Mouse (Mus musculus) heart, postnatal 0 days (tissue): ENCODE measurements at regions not wholly inside any gene's neighbourhood (a gene's known extent, or its start where the extent isn't known, plus 50 kb on each side); places are given as distances from the start of the nearest gene placed in this dataset.

Source experiments
- CTCF ChIP-seq: IDR thresholded peaks from 2 replicates; pipeline ENCODE4 v1.5.1; 2016; ENCODE audit warnings: antibody characterized with exemption, control low read depth, low read depth
- EP300 ChIP-seq: IDR thresholded peaks from 2 replicates; pipeline ENCODE4 v1.6.1; 2016; ENCODE audit warnings: antibody characterized with exemption, low read depth

DNA sequence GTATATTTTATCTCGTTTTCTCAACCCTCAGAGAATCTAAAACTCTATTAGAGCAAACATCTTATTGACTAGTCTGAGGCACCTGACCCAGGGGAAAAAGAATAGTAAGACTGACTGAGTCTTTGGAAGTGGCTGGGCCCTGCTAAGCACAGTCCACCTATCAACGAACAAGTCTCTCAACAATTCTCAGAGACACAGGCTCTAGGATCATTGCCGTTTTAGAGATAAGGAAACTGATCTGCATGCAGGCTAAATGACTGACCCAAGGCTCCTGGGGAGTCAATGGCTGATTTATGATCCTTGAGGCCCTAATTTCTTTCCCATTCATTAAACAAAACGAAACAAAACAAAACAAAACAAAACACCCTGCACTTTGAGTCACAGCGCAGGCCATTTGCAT lies 150.4 kb upstream of the Slc24a2 start:
- TF ChIP-seq CTCF (no peak), EP300 (no peak)
